Mouse (Mus musculus) cerebellum, postnatal 14 days (tissue): ENCODE results near the gene Lin52.

Source experiments
- DNase-seq, 2 experiments: peaks; one replicate each; pipeline ENCODE4 v3.0.0; 2021; ENCODE audit warnings: mixed read lengths in 2 of 2

The Lin52 gene

DNA sequence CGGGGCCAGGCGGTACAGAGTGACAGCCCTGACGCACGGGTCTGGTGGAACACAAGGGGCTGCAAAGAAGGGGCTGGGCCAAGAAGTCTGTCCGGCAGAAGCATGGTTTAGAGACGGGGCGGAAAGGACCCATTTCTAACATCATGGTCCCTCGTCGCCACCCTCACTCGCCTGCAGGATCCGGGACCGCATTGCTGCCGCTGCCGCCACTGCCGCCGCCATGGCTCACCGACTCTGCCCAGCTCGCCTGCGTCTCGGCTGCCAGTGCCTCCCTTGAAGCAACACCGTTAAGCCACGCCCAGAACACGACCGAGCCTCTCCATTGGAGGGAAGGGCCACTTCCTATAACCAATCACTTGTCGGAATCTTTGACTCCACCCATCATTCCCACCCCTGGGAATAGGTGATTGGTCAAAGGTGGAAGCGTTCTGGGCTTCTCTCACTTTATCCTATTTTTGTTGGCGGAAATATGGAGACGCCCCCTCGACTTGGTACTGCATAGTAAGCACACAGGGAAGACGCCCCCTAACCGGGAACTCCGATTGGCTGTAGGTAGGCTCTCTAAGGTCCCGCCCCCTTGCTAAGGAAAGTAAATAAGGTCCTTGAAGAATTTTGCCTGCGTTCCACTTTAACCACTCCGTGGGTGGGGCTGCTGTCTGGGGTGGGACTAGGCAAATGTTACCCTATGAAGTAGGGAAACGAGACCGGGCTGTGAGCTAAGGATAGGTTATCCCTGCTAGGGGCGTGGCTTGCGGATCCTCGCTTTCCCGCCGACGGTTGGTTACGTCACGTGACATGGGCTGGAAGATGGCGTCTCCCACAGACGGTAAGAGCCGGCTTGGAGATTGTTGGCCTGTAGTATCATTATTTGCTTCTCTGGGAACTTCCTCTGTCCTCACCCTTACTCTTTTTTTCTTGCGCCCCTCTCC is at the start of gene Lin52, which contains the start of gene Aldh6a1:
TSS of gene Lin52 (plus strand) at position 705 of the 929 bp plus-strand sequence.
TSS of gene Aldh6a1 (minus strand) at position 287 of the 929 bp plus-strand sequence.
- DNase-seq, result peak; percentile 96

DNA sequence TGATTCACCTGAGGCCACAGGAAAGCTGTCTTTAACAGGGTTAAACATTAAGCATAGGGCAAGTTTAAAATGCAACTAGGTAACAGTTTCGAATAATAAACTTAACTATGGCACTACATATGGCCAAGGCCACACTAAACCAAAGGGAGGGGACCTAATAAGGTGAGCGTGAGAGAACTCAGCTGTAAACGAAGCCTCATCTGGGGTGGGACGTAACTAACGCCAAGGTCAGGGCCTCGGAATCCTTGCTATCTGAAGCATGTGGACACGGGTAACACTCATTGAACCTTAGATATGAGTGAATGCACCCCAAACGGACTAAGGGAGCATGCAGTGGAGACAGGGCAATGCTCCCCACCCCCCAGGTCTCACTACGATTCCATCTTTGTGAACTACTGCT is 48.3 kb upstream of the Lin52 start:
- DNase-seq, result no peak

DNA sequence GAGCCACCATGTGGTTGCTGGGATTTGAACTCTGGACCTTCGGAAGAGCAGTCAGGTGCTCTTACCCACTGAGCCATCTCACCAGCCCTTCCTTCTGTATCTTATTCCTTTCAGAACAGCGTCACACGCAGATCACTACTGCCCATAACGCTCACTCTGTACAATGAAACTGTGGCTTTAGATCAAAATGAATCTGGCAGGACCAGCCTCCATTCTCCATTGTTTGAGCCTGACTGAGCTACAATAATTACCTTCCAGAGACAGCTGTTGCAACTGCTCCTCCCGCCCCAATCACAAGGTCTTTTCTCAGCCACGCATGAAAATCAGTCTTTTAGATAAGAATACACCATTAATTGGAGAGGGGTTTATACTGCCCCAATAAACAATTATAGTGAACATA is 46.7 kb upstream of the Lin52 start:
- no peak for DNase-seq

DNA sequence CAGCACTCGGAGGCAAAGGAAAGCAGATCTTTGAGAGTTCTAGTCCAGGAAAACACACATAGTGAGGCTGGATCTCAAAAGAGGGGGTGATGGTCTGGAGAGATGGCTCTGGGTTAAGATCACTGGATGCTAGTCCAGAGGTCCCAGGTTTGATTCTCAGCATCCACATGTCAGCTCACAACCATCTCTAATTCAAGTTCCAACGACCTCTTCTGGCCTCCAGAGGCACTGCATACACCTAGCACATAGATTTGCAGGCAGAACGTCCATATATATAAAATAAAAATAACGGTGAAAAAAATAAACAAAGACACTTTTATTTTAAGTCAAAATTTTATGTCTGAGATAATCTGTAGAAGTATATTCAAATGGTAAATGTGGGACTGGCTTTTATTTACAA is 44.0 kb upstream of the Lin52 start:
- peak in 1 of 2 experiments; percentile 16 for DNase-seq

DNA sequence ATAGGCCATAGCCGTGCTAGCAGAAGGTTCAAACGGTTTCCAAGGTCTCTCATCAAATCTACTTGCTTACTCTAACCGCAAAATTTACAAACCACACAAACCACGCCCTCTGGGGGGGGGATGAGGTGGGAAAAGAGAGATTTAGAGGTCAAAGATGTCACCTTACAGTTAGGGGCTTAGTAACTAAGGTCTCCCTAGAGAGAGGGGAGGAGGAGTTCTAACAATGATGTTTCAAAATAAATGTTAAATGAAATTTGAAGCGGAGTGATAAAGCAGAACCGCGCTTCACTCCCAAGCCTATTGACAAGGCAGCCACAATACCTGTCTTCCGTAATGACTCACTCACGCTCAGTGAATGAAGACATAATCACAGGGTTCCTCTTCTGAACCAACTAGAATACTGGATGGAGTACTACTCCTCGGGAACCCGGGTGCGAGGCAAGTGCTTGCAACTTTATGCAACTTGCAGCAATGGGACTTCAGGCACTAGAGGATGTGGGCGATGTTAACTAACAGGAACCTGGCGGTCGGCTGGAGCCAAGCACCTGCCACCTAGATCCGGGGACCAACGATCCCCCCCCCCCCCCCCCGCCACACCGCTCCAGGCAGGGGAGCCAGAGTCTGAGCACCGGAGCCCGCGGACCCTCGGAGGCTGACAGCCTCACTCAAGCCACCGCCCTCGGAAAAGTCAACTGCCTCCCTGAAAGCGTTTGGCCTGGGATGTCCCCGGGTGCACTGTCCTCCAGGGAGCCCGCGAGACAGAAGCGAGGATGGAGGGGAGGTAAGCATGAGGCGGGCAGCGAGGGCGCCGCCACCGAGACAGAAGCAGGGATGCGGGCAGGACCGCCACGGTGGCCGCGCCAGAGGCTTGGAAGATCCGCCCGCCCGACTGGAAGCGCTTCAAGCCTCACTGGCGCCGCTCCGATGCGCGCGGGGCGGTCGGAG is 43.1 kb upstream of the Lin52 start:
- DNase-seq, result peak; percentile 36 to 40

DNA sequence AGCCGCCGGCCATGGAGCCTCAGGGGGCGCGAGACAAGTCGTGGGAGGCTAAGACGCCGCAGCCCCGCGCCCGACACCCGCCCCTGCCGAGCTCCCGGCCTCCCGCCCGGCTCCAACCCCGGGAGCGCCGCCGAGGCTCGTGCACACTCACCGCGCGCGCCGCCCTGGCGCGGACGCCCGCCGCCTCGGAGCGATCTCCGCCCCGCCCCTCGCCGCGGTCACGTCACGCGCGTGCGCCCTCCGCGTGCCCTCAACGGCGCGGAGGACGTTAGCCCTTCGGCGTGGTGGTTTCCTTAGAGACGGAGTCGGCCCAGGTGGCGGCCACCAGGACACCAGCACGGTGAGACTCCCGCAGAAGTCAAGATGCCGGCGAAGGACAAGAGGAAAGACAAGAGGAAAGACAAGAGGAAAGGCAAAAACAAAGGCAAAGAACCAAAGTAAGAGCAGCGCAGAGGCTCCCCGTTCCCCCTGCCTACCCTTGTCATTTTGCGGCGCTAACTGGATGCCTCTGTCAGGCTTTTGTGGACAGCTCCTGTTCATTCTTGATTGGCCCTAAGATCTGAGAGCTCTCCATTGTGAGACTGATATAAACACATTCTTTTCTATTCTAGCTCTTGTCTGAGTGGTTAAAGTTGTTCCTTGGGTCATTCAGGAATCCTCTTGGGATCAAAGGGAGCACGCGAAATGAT is 42.3 kb upstream of the Lin52 start, which contains the start of the genes Entpd5 and Bbof1:
TSS of gene Entpd5 (minus strand) at position 211 of the 689 bp plus-strand sequence.
TSS of gene Bbof1 (plus strand) at position 253 of the 689 bp plus-strand sequence.
- peak; percentile 94 to 97 for DNase-seq

DNA sequence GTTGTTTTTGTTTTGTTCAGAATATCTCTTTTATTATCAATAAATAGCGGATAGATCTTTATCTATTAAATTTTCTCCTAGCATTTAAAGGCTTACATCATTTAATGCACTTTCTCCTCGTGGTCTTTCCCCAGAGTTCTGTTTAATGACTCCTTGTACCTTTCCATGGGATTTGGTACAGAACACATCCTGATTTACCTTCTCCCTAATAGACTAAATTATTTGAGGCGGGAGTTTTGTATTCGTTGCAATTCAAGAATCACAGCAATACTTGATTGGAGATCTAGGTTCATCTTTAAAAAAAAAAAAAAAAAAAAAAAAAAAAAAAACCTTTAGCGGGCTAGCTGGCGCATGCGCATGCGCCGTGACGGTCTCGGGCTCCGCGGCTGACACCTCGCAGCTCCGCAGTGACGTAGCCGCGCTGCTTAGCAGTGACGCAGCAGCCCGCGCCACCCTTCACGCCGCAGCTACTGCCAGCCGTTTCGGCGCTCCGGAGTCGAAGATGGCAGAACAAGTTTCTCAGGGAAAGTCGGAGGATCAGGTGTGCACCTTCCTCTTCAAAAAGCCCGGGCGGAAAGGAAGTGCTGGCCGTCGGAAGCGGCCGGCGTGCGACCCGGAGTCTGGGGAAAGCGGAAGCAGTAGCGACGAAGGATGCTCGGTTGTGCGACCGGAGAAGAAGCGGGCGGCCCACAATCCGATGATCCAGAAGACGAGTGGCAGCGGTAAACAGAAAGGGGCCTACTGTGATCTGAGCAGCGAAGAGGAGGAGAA is 34.2 kb upstream of the Lin52 start, which contains the start of gene Rnf113a2:
TSS of gene Rnf113a2 (plus strand) at position 363 of the 771 bp plus-strand sequence.
- DNase-seq, result peak; percentile 90

DNA sequence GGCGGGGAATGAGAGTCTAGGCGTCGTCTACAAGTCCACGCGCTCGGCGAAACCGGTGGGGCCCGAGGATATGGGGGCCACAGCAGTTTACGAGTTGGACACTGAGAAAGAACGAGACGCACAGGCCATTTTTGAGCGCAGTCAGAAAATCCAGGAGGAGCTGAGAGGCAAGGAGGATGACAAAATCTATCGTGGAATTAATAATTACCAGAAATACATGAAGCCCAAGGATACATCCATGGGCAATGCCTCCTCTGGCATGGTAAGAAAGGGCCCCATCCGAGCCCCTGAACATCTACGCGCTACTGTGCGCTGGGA is 33.7 kb upstream of the Lin52 start:
- DNase-seq, result no peak

DNA sequence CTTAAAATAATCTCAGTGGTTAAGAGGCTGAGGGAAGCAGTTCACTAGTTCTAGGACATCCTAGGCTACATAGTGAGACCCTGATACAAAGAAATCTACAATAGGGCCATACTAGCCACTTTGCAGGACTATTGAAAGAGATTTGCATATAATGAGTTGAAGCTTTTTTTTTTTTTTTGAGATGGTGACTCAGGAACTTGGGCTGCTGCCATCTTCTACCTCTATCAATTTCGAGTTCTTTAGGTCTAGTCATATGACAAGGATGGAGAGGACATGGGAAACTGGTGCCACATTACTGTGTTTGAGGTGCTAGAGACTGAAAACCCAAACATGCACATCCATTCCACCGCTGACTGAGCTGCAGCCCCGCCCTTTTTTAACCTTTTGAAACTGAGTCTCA is 27.2 kb upstream of the Lin52 start:
- no peak for DNase-seq

DNA sequence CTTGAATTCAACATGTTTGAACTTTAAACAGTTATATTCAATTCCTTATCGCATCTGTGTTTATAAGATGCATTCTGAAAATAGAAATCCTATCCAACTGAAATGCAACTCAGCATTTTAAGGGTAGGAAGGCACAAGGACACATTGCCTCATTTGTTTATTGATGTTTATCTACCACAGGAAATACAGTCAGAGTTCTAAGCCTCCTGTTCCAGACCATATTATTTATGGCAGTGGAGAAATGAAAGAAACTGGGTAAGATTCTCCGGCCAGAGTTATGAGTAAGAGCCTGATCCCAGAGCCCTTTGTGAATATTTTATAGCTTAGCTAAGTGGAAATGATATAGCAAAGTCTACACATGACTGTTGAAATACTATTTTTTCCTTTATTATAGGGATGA is 21.4 kb upstream of the Lin52 start:
- no peak for DNase-seq

DNA sequence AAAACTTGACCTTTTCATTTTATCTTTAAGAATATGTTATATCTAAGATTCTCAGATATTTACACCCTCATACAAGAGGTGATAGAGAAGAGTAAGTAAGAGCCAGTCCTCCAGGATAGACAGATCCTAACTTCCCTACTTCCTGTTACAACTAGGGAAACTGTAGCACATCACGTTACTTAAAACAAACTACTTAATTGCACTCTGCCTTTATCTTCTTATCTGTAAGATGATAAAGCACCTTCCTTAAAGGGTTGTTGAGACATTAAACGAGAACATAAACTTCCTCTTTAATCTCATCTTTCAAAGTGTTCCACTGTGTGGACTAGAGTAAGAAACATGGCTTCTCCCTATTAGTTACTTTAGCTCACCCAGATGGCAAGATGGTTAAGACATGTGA is 12.5 kb upstream of the Lin52 start:
- no peak for DNase-seq

DNA sequence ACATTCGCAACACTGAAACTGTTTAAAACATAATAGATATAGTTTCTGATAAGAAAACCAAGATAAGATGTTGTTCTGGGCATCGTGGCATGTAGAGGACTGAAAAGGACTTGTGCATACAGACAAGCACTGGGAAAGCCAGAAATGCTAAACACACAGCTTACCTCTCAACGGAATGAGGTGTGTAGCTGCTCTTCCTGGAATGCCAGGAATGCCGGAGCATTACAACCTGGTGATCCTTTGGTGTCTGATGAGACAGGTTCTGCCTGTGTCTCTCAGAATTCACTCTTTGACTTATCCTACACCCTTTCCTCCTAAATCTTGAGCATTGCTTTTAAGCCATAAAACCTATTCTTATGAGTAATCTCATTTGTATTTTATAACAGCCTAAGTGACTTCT is 8.7 kb upstream of the Lin52 start:
- DNase-seq, result no peak

DNA sequence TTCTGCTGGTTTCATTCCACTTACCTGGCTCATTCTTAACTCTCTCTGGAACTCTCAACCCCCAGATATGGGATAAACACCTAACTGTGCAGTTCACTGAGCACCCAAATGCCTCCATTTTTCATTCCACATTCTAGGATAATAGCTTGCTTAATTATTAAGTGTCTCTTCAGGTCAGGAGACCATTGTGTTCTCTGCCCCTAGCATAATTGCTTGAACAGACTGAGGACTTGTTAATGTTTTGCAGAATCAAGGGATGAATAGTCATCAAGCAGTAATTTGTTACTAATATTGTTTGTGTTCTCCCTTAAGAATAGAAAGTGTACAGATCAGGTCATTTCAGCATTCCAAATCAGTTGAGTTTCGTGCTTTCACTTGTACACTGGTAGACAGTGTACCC is 3.8 kb upstream of the Lin52 start:
- no peak for DNase-seq

DNA sequence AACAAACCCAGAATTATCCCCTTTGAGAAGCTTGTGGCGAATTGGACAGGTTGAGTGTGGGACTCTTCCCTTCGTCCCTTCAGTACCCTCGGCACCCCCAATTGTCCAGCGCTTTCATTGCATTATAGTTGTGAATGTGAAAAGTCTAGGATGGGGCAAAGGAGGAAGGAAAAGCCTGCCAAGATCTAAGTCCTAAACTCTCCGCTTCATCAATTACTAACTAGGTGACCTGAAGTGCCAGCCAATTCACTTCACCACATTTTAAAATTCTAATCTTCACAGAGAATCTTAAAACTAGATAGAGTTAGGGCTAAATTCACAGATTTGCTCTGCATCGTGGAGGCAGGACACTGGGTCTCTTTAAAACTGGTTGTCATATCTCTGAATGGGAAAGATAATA is 3.0 kb upstream of the Lin52 start:
- DNase-seq, result no peak

DNA sequence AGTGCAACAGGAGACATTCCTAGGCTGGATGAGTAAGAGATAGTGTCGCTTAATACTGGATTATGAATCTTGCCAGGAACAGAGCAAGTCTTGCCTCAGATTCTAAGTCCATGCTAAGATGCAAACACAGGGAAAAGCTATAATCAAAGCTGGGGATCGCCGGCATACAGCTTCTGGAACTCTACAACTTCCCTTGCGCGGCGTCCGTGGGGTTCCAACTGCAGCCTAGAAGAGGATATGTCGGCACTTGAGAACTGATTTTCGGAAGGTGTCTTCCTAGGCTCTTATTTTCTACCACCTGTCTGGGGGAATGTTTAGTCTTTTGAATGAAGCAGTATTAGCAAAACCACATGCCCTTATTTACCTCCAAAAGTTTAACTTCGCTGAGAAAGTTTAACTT is 1.3 kb upstream of the Lin52 start:
- DNase-seq, result no peak

DNA sequence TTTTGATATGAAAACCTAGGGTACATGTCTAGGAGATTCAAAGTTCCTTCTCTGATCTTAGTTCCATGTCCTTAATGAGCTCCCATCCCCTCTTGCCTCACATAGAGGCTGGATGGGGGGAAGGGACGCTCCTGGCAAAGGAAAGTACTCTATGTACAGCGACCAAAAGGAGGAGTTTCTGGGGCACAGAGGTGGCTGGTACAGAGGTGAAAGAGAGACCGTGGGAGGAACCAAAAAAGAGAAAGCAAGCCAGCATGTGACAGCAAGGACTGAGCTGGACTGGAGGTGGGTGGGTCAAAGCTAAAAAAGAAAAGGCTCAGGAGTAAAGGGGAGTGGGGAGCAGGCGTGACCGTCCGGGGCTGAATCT is 888 bp upstream of the Lin52 start:
- no peak for DNase-seq

DNA sequence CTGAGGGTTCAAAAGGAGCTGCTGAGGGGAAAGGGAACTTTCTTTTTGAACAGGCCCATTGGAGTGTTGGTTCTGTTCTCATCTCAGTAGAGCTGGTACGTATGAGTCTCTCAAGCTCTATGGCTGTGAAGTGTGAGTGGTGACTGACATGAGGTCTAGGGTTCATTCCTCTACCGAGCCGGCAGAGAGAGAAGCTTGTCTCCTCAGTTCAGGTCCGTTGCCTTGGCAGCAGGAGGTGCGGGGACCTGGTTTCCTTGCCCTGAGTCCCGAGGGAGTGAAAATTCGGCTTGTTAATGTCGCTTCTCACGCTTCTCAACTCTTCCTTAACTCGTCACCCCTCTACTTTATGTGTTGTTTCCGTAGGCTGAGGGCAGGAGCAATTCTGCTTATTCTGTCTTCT is 579 bp downstream of the Lin52 start:
- peak in 1 of 2 experiments; percentile 24 for DNase-seq

DNA sequence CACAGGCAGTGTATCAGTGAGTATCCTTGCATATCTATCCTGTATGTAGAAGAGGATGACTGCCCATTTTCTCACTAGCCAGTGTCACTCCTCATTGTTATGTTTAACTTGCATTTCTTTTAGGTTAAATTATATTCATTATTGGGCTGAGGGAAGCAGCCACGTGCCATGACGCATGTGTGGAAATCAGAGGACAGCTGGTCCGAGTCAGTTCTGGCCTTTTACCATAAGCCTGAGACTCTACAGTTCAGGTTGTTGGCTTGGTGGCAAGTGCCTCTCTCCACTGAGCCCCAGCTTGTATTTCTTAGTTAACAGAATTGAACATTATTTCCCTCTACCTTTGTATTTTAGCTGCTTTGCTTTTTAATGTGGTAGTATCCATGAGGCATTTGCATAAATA is 5.7 kb downstream of the Lin52 start:
- peak; percentile 9 to 36 for DNase-seq

DNA sequence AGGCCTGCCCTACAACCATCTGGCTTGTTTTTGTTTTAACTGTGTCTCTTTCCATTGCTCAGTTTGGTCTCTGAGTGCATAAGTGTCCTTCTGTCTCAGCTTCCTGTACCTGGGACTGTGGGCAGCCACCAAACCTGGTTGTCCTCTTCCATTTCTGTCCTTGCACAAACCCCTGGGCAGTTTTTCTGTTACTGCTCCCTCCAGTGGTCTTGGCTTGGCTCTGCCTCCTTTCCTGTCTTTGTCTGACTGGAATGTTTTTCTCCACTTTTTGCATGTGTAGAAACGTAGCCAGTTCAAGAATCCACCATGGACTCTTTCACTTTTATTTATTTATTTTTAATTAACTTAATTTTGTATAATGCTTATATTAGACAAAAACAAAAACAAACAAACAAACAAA is 8.6 kb downstream of the Lin52 start:
- DNase-seq, result no peak

DNA sequence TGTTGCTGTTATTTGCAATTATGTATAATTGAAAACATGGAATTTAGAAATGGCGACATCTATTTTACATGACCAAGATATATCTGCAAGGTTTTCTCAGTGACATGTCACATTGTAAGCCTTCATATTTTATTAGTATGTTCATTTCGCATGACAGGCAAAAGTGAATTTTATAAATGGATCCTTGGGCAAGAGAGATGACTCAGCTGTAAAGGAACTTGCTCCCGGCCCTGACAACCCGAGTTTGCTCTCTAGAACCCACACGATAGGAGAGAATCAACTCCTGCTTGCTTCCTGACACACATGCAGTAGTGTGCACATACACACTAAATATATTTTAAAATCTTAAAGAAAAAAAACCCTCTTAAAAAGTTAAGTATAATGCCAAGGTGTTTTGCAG is 10.2 kb downstream of the Lin52 start:
- no peak for DNase-seq

DNA sequence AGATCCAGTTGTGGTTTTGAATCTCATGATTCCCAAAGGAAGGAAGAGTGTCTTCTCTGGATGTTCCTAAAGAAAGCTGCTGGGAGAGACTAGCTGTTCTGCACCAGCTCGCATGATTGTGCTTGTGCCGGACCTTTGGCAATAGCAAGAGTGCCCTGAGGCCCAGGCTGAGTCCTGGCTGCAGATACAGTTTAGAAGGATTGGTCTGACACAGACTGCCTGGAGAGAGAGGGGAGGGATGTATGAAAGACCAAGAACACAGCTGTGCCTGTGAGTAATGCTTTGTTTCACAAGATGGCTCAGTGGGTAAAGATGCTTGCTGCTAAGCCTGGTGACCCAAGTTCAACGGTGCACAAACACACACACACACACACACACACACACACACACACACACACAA is 11.6 kb downstream of the Lin52 start:
- DNase-seq, result no peak

DNA sequence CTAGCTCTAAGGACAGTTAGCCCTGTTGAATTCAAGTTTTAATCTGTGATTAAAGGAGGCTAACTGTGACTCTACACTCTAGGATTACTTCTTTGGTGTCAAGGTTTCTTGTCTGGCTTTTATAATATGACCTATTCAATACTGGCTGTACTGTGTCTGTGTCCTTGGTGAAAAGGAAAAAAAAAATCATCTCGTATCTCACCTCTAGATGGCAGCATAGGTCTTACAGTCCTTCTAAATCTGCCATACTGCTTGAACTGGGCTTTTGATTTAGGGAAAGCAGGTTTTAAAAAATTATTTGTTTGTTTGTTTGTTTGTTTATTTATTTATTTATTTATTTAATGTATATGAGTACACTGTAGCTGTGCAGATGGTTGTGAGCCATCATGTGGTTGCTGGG is 17.5 kb downstream of the Lin52 start:
- peak in 1 of 2 experiments; percentile 60 for DNase-seq
